Mouse (Mus musculus) heart, embryonic 14.5 days (tissue): ENCODE data around the gene Dcaf7. TPM values are rescaled to one million over a fixed set of nuclear protein-coding genes. Genes with fewer than 3 reads are reported as not detected.

ENCODE experiments used
- ATAC-seq: fragments of 200-750 bp; cut with Nextera tagmentation; 2 replicates; pipeline ENCODE4 v1.8.0; 2017; ENCODE audit warnings: low read depth, moderate TSS enrichment; ENCODE audit not compliant: insufficient number of reproducible peaks, insufficient read depth, low FRiP score
- H3K27ac ChIP-seq, 2 experiments: fragments of 200-500 bp in 1 of 2; fragments of 300-500 bp in 1 of 2; sonication (generic) in 1 of 2; replicated peaks in 1 of 2; 2 replicates each; pipeline ENCODE4 v1.5.1; 2012 to 2014; ENCODE audit warnings: low read depth in 2 of 2, low read length in 2 of 2, control low read depth in 1 of 2, mild to moderate bottlenecking in 1 of 2, mixed read lengths in 1 of 2; ENCODE audit not compliant: control insufficient read depth in 1 of 2, insufficient read depth in 1 of 2
- H3K27me3 ChIP-seq: fragments of 300-500 bp; sonication (generic); 2 replicates; pipeline ENCODE4 v1.6.1; 2014; ENCODE audit warnings: mild to moderate bottlenecking, low read length, control low read depth; ENCODE audit not compliant: control insufficient read depth, insufficient read depth
- H3K36me3 ChIP-seq: fragments of 300-500 bp; sonication (generic); 2 replicates; pipeline ENCODE4 v1.6.1; 2014; ENCODE audit warnings: mild to moderate bottlenecking, control low read depth, low read length, mixed read lengths; ENCODE audit not compliant: control insufficient read depth, insufficient read depth
- H3K4me1 ChIP-seq, 2 experiments: fragments of 200-500 bp in 1 of 2; fragments of 300-500 bp in 1 of 2; sonication (generic) in 1 of 2; 2 replicates each; pipeline ENCODE4 v1.6.1; 2012 to 2014; ENCODE audit warnings: low read length in 2 of 2, control low read depth in 1 of 2, mixed read lengths in 1 of 2; ENCODE audit not compliant: control insufficient read depth in 2 of 2, insufficient read depth in 2 of 2
- H3K4me2 ChIP-seq: fragments of 300-500 bp; sonication (generic); 2 replicates; pipeline ENCODE4 v1.6.1; 2014; ENCODE audit warnings: mild to moderate bottlenecking, low read length
- H3K4me3 ChIP-seq, 2 experiments: fragments of 200-500 bp in 1 of 2; fragments of 300-500 bp in 1 of 2; sonication (generic) in 1 of 2; 2 replicates each; pipeline ENCODE4 v1.5.1; 2012 to 2014; ENCODE audit warnings: low read length in 2 of 2, mild to moderate bottlenecking in 2 of 2, control low read depth in 1 of 2, low read depth in 1 of 2, moderate library complexity in 1 of 2; ENCODE audit not compliant: control insufficient read depth in 1 of 2, insufficient read depth in 1 of 2
- H3K9ac ChIP-seq: fragments of 300-500 bp; sonication (generic); 2 replicates; pipeline ENCODE4 v1.6.1; 2014; ENCODE audit warnings: mild to moderate bottlenecking, low read length
- H3K9me3 ChIP-seq: fragments of 300-500 bp; sonication (generic); 2 replicates; pipeline ENCODE4 v1.6.1; 2016; ENCODE audit warnings: low read length, control low read depth; ENCODE audit not compliant: control insufficient read depth
- WGBS: fragments of 180-500 bp; shearing (Covaris S2); extraction: QIAGEN DNeasy Blood & Tissue Kit; methylation state at CpG from one replicate; pipeline ENCODE4 v1.1.7; 2014; 5-methylcytosine and 5-hydroxymethylcytosine counted together
- polyA plus RNA-seq: library from polyadenylated mRNA; unstranded; fragments of >200 nt; fragmentation: Nextera tagmentation; extraction: Ambion mirVana; gene quantifications from 2 replicates; pipeline ENCODE4 v1.2.1, GENCODE M21; 2014

Gene Dcaf7
- polyA plus RNA-seq, 1 experiment from 2014 or later: 52.0 TPM

DNA sequence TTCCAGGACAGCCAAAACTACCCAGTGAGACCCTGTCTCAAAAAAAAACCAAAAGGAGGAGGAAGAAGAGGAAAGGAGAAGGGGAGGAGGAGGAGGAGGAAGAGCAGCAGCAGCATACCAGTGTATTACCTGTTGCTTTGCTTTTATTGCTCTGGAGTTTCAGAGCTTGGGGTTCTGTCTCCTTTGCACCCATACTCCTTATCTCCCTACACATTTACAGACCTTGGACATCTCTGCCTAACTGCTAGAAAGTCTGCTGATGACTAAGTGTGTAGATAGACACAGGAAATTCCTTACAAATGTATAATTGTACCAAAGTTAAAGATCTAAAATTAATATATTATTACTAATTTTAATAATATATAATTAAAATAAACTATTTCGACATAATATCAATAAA is 8.6 kb downstream of the Dcaf7 start:
- Histone ChIP-seq H3K4me3 (no peak overlapping the region), H3K36me3 (peaks cover 38% of the 10 kb centered on the region), H3K9ac (no peak overlapping the region), H3K27ac (no peak overlapping the region), H3K9me3 (no peaks in the 10 kb centered on the region), H3K27me3 (no peaks in the 10 kb centered on the region), H3K4me1 (no peaks in the 10 kb centered on the region; a peak in 1 of 4 replicates), H3K4me2 (no peak overlapping the region)
- 86% methylated on average over 1 of the region's 1 CpGs for WGBS
- ATAC-seq: no peak

DNA sequence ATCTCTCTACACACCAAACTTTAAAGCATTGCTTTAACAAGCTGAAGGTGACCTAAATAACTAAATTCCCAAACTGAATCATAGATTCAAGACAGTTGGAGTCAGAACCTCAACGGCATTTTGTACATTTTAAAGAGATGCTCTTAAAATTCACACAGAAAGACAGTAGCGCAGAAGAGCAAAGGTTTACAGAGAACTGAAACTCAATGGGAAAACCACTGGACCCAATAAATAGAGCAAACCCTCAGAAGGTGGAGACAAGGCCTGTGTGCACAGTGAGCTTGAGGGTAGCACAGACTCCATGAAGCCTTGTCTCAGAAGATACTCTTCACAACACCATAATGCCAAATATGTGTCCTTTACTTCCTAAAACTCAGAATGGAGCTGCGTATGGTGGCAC is 9.1 kb downstream of the Dcaf7 start:
- Histone ChIP-seq H3K27ac (no peak overlapping the region), H3K9ac (no peak overlapping the region), H3K4me3 (no peak overlapping the region), H3K36me3 (peaks cover 42% of the 10 kb centered on the region), H3K27me3 (no peaks in the 10 kb centered on the region), H3K9me3 (no peaks in the 10 kb centered on the region), H3K4me2 (no peak overlapping the region), H3K4me1 (no peaks in the 10 kb centered on the region; a peak in 1 of 4 replicates)
- no peak for ATAC-seq
- WGBS: 91% methylated on average over 3 of the region's 3 CpGs

DNA sequence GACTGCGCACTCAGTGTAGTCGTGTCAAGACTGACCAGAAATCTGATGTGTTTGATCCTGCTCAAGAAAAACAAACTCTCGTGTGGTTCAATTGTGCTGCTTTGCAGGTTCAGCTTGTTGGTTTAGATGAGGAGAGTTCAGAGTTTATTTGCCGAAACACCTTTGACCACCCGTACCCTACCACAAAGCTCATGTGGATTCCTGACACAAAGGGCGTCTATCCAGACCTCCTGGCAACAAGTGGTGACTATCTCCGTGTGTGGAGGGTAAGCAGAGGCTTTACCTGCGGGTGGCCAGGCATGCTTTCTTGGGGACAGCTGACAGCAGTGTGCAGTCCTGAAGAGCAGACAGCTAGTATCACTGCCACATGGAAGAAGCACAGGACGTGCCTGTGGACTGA is 9.9 kb downstream of the Dcaf7 start:
- no peaks in the 10 kb centered on the region for H3K27me3 ChIP-seq

DNA sequence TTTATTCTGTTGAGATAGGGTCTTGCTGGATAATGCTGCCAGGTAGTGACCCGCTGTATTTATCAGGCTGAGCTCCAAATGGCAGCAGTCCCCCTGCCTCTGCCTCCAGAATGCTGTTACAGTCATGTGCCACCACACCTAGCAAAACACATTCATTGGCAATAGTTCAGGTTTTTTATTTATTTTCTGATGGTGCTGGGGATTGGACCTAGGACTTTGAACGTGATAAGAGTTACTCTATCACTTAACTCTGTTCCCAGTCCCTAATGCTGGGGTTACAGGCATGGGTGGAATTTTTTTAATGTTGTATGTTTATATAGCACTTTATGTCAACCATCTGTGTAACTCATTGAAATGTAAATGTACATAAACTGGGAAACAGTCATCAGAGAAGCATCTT is 17.2 kb downstream of the Dcaf7 start:
- H3K9me3 ChIP-seq: no peaks in the 10 kb centered on the region
- WGBS: 82% methylated on average over 2 of the region's 2 CpGs
- no peak overlapping the region for H3K4me3 ChIP-seq
- H3K27ac ChIP-seq: no peak overlapping the region
- no peaks in the 10 kb centered on the region for H3K27me3 ChIP-seq
- no peak overlapping the region for H3K9ac ChIP-seq
- no peak overlapping the region for H3K4me2 ChIP-seq
- ATAC-seq: no peak
- H3K4me1 ChIP-seq: no peaks in the 10 kb centered on the region
- peaks cover 99% of the 10 kb centered on the region for H3K36me3 ChIP-seq

More for the DNA sequence above, 9.9 kb downstream of the Dcaf7 start:
- H3K4me1 ChIP-seq: no peaks in the 10 kb centered on the region; a peak in 1 of 4 replicates
- peaks cover 50% of the 10 kb centered on the region for H3K36me3 ChIP-seq
- H3K27ac ChIP-seq: no peak overlapping the region
- 81% methylated on average over 9 of the region's 9 CpGs for WGBS
- H3K4me2 ChIP-seq: no peak overlapping the region
- no peak overlapping the region for H3K9ac ChIP-seq
- H3K9me3 ChIP-seq: no peaks in the 10 kb centered on the region
- H3K4me3 ChIP-seq: no peak overlapping the region
- ATAC-seq: no peak

DNA sequence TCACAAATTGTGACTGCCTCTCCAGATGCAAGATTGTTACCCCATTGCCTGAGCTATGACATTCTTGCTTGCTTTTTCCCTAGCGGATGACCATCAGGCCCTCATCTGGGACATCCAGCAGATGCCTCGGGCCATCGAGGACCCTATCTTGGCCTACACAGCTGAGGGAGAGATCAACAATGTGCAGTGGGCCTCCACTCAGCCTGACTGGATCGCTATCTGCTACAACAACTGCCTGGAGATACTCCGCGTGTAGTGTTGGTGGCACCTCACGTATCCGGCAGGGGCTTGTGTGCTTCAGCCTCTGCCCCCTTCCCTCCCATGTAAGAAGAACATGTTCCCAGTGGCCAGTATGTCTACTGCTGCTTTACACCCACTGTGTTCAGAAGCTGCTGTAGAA is 17.9 kb downstream of the Dcaf7 start:
- Histone ChIP-seq H3K9ac (no peak overlapping the region), H3K27me3 (no peaks in the 10 kb centered on the region), H3K4me1 (no peaks in the 10 kb centered on the region), H3K27ac (no peak overlapping the region), H3K36me3 (peaks cover 99% of the 10 kb centered on the region), H3K9me3 (no peaks in the 10 kb centered on the region), H3K4me3 (no peak overlapping the region), H3K4me2 (no peak overlapping the region)
- ATAC-seq: no peak
- WGBS: 88% methylated on average over 8 of the region's 8 CpGs

DNA sequence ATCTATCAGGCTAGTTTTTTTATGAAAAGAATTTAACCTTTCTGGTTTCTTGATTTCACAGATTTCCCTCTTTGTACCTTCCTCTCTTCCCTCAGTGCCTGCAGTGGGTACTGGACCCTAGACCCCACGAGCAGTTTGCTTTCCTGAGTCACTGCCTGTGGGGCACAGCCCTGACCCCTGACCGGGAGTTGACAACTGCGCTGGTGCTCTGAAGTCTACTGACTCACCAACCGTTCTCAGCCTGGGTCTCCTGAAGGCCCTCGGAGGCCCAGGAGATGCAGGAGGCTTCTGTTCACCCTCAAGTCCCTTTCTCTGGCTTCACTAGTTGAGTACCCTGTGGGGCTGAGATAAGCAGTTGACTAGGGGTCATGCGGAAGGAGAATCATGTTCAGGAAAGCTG is 18.7 kb downstream of the Dcaf7 start:
- no peak for ATAC-seq

DNA sequence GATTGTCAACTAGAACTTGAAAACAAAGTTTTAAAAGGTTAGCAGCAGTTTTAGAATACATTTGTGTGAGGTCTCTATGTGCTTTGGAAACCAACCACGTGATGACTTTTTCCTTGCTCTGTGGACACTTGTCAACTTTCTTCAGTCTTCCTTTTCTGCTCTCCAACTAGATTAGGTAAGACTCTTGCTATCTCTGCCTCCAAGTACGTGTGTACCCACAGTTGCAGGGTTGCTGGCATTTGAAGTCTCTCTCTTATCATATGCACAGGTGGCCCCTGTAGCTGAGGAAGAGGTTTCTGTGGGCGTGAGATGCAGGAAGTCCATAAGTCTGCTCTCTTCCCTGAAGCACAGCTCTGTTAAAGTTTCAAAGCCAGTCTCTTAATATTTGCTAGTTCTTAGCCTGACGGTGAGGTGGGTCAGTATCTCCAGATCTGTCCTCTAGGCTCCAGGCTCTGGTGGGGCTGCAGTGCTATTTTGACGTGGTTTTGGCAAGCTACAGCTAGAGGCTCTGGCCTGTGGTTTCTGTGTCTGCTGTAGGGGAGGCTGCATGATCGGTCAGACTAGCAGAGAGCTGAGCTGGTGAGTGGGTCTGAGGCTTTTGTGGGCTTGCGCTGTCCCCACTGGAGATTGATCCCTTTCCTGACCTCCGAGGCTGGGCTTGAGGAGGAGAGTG is 20.3 kb downstream of the Dcaf7 start:
- 84% methylated on average over 8 of the region's 8 CpGs for WGBS
- H3K4me2 ChIP-seq: no peak overlapping the region
- no peak for ATAC-seq

More for the DNA sequence above, 18.7 kb downstream of the Dcaf7 start:
- Histone ChIP-seq H3K4me3 (no peak overlapping the region), H3K4me2 (no peak overlapping the region), H3K27me3 (no peaks in the 10 kb centered on the region), H3K9ac (no peak overlapping the region), H3K27ac (no peak overlapping the region), H3K9me3 (no peaks in the 10 kb centered on the region), H3K4me1 (no peaks in the 10 kb centered on the region), H3K36me3 (peaks cover 97% of the 10 kb centered on the region)
- 83% methylated on average over 6 of the region's 6 CpGs for WGBS

DNA sequence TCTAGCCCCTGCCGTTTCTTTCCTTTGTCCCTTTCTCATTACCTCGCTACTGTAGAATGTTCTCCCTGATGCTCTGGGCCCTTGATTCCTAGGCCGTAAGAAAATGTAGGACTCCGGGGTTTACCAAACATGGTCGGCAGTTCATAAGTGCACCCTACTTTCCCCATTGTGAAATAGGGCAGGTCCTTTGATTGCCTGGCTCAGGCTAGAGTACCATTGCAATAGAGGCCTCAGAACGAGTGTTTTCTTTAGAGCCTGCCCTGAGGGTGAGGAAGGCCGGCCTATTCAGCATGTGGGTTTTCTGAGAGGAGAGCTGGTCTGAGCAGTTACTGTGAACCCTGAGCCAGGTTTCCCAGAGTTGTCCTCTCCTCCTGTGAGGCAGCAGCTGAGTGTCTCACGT is 21.3 kb downstream of the Dcaf7 start:
- H3K4me3 ChIP-seq: no peak overlapping the region
- no peak for ATAC-seq
- no peaks in the 10 kb centered on the region for H3K27me3 ChIP-seq
- no peak overlapping the region for H3K27ac ChIP-seq
- 75% methylated on average over 8 of the region's 8 CpGs for WGBS
- H3K9ac ChIP-seq: no peak overlapping the region
- H3K4me1 ChIP-seq: no peaks in the 10 kb centered on the region
- H3K4me2 ChIP-seq: no peak overlapping the region
- H3K9me3 ChIP-seq: no peaks in the 10 kb centered on the region
- peaks cover 72% of the 10 kb centered on the region for H3K36me3 ChIP-seq

More for the DNA sequence above, 20.3 kb downstream of the Dcaf7 start:
- no peak overlapping the region for H3K9ac ChIP-seq
- peaks cover 83% of the 10 kb centered on the region for H3K36me3 ChIP-seq
- no peaks in the 10 kb centered on the region for H3K27me3 ChIP-seq
- H3K27ac ChIP-seq: no peak overlapping the region
- no peaks in the 10 kb centered on the region for H3K4me1 ChIP-seq
- no peaks in the 10 kb centered on the region for H3K9me3 ChIP-seq
- no peak overlapping the region for H3K4me3 ChIP-seq
